Mouse (Mus musculus): ENCODE data around the gene Dennd2d.

DNA sequence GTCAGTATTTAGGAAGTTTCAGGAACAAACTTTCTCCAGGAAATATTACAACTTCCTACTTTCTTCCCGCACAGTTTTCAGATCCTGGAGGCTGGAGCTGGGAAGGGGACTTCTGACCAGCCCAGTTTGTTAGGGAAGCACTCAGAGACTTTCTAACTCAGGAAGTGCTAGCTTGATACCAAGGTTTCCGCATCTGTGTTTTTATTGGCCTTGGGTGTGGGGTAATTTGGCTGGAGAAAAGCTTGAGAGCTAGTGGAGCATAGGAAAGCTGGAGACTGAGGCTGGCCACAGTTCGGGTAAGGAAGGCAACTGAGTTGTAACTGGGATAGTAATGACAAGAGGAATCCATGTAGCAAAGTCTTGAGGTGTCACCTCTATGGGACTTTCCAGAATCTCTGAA lies 11.7 kb downstream of the Dennd2d start:
- TF ChIP-seq CTCF (IDR thresholded peaks at IDR 0.05; ENCODE audit: low read depth) = no peak
- TF ChIP-seq EP300 (IDR thresholded peaks at IDR 0.05; ENCODE audit: low read depth) = no peak
